In the genomic region with DNA sequence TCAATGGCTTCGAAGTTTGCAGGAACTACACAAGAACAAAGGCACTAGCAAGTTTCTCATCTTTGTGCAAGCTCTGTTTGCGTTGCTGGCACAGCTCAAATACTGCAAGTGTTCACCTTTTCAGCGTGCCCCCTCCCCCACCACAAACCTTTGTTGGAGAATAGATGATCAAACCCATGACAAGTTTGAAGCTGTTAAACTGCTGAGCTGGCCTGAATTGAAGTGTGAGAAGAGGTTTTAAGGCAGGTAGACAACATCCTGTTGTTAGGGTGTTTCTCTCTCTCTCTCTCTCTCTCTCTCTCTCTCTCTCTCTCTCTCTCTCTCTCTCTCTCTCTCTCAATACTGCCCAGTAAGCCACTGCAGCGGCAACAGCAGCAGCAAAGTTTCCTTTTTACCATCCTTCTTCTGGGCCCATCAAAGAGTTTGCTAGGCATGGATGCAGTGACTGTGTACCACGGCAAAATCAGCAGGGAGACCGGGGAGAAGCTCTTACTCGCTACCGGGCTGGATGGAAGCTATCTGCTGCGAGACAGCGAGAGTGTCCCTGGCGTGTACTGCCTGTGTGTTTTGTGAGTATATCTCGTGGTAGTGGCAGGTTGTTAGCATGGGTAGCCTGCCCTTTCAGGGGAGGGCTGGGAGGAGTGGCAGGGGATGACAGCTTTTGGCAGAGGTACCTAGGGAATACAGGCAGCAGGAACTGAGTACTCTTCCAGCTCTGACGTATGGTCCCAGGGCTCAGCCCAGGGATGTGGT, we compare ENCODE assay signal across 23 mouse cellular contexts. TPM values are rescaled to one million over a fixed set of nuclear protein-coding genes. Genes with fewer than 3 reads are reported as not detected.
DNase-seq lines count a peak whose midpoint lies in the region; ATAC-seq and TF ChIP-seq lines count a peak whose summit lies in the region.
"Had no signal": no experiment of that assay in that cellular context is flagged by ENCODE, and none has a peak within 500 bp of the region (broad histone marks: within the 10 kb centered on the region; RNA-seq: fewer than 3 reads in every experiment).

A gene (plus strand): TSS at position 163 of the 753 bp plus-strand sequence.

- no peak within 1 kb of the TSS for H3K27ac ChIP-seq in olfactory bulb, adult 2 months (ENCODE audit: insufficient read depth, low read depth, low read length)
- H3K27ac ChIP-seq: heart, embryonic 13.5 days; intestine, embryonic 15.5 days; limb, embryonic 13.5 days; liver, embryonic 14.5 days; stomach, postnatal 0 days had no signal

- DNase-seq in lung, adult 2 months = no peak
- no peak for DNase-seq in lung, postnatal 36 days
- DNase-seq in thymus, postnatal 25 days = peak; percentile 81
- DNase-seq in adrenal gland, adult 2 months = no peak
- DNase-seq in cerebellum, postnatal 25 days = no peak
- no peak for DNase-seq in kidney, postnatal 36 days
- DNase-seq: adrenal gland, postnatal 14 days; cerebellum, adult 11 months; cerebellum, postnatal 14 days; gastrocnemius, postnatal 10 days; heart, adult 18-20 months; kidney, adult 9 months; kidney, postnatal 4 days; right cerebral cortex, postnatal 25 days had no signal

- peak; percentile 62 for ATAC-seq in activated CD4-positive, CD25-positive, alpha-beta regulatory T cell, adult 4 months
- ATAC-seq: intestine, embryonic 15.5 days had no signal

- no peaks in the 10 kb centered on the region for H3K4me1 ChIP-seq in lung, adult 2 months (ENCODE audit: control insufficient read depth, insufficient read depth, low read length)
- H3K4me1 ChIP-seq in olfactory bulb, adult 2 months (ENCODE audit: control insufficient read depth, insufficient read depth, low read length) = no peaks in the 10 kb centered on the region
- H3K4me1 ChIP-seq: heart, embryonic 13.5 days; intestine, embryonic 15.5 days; limb, embryonic 13.5 days had no signal

- H3K4me3 ChIP-seq in lung, adult 2 months (replicated peaks; ENCODE audit: extremely low read depth, low read depth, low read length) = peak within 1 kb of the TSS; percentile 32
- no peak within 1 kb of the TSS; the same call in 1 of the 2 replicates for H3K4me3 ChIP-seq in olfactory bulb, adult 2 months (ENCODE audit: insufficient read depth, low read depth, low read length)
- H3K4me3 ChIP-seq: heart, embryonic 13.5 days; intestine, embryonic 15.5 days; limb, embryonic 13.5 days had no signal

- TF ChIP-seq CTCF in lung, adult 2 months (IDR thresholded peaks at IDR 0.05; ENCODE audit: insufficient read depth, low read length) = no peak
- TF ChIP-seq CTCF in olfactory bulb, adult 2 months (IDR thresholded peaks at IDR 0.05; ENCODE audit: insufficient read depth, low read depth, low read length) = no peak

- WGBS in lung, adult 2 months = 72% methylated on average over 13 of the region's 13 CpGs
- 78% methylated on average over 13 of the region's 13 CpGs for WGBS in olfactory bulb, adult 2 months

- TF ChIP-seq POLR2A in lung, adult 2 months (IDR thresholded peaks at IDR 0.05; ENCODE audit: borderline replicate concordance, extremely low read depth, low read depth, low read length) = no peak
- no peak for TF ChIP-seq POLR2A in olfactory bulb, adult 2 months (IDR thresholded peaks at IDR 0.05; ENCODE audit: insufficient read depth, low read depth, low read length)

RNA-seq across cellular contexts. Expression of the gene that starts here (rescaled TPM):
- 0.50 and 0.82 TPM in 2 replicates for polyA plus RNA-seq in lung, adult 2 months (2012; rRNA removed)
- polyA plus RNA-seq in activated CD4-positive, CD25-positive, alpha-beta regulatory T cell, adult 4 months (2017; shearing (Covaris generic)) = 100 to 1,000 TPM; 350 to 406 TPM
- not detected in 2 replicates for polyA plus RNA-seq in olfactory bulb, adult 2 months (2012; ENCODE audit: insufficient read depth, insufficient read length, low replicate concordance, missing spikeins)
- total RNA-seq in adrenal gland, adult 2 months (2021) = not detected
- polyA plus RNA-seq in adrenal gland, adult 2 months (2012; rRNA removed) = not detected in 2 replicates
- total RNA-seq: gastrocnemius, postnatal 10 days; layer of hippocampus, postnatal 25 days; left cerebral cortex, postnatal 10 days had no signal
- polyA plus RNA-seq: heart, embryonic 13.5 days; liver, embryonic 14.5 days had no signal
